Mouse (Mus musculus) CD4-positive helper T cell, adult 2 months (primary cell): ENCODE results near the gene Gm26566.
A peak's percentile ranks its signal among the peaks of the same experiment; 100 is the strongest.

ENCODE experiments used
- DNase-seq: peaks from one replicate; pipeline ENCODE4 v3.0.0-alpha.2; 2012; ENCODE audit warnings: low read depth, missing footprints, low spot score

Gm26566 gene

GRCm38 (mm10) chr4:88721791-88722721 lies at the start of gene Gm26566, which contains the start of gene Klhl9:
TSS of gene Gm26566 (plus strand) at chr4:88721805.
TSS of gene Klhl9 (minus strand) at chr4:88722465.
- DNase-seq: peak; percentile 86

- no peak for DNase-seq
These were observed 44.8 kb upstream of the Gm26566 start, which contains the start of gene Ifna16 for GRCm38 (mm10) chr4:88676824-88677223. TSS of gene Ifna16 (minus strand) at chr4:88676924.

DNA sequence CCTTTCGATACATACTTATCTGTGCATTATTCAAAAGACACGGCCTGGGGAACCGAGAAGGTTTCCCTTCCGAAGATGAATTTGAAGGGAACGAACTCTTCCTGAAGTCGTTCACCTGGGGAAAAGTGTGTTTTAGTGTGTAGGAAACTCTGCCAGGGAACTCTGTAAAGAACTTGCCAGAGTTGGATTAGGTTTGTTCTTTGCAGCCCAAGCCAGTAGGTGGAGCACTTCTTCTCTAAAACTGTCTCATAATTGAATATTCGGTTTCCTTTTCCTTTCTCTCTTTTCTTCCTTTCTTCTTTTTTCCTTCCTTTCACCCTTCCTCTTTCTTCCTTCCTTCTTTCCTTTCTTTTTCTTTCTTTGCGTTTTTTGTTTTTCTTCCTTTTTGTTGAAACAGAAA lies 41.2 kb upstream of the Gm26566 start:
- peak; percentile 38 for DNase-seq

DNA sequence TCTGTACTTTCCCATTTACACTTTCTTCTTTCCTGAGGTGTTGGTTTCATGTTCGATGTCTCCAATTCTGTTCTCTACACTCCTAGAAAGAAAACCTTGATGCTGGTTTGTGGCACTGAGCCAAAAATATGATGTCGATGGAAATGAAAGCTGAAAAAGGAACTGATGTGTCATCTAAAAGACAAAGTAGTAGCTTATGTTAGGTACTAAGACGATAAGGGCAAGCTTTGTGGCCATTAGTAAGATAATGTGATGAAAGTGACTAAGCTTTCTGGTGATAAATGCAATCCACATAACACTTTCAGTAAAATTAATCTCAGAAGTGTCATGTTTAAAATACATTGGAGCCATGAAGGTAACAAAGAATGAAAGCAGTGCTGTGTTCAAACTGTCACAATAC lies 40.3 kb upstream of the Gm26566 start:
- DNase-seq: no peak

DNA sequence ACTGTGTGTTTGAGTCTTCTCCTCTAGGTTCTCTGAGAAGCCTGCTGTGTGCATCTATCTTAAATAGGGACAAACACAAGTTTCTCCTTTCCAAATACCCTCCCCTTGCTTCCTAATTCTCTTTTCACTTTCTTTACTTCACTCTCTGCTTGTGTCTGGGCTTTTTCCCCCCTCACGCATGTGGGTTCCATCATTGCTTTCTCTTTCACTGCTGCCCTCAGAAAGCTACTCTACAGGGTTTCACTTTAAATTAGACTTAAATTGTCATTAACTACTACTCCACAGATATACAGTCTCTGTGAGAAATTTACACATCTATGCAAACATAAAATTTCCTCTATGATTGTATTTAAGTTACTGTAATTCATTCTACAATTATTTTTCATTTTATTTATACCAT lies 37.8 kb upstream of the Gm26566 start, which contains the start of gene Ifna2:
Ifna2 (minus strand) TSS at position 101 of the 400 bp plus-strand sequence.
- DNase-seq: no peak

- no peak for DNase-seq
These were observed 30.3 kb upstream of the Gm26566 start, which contains the start of gene Ifnab for GRCm38 (mm10) chr4:88691259-88691658. TSS of gene Ifnab (minus strand) at chr4:88691359.

DNA sequence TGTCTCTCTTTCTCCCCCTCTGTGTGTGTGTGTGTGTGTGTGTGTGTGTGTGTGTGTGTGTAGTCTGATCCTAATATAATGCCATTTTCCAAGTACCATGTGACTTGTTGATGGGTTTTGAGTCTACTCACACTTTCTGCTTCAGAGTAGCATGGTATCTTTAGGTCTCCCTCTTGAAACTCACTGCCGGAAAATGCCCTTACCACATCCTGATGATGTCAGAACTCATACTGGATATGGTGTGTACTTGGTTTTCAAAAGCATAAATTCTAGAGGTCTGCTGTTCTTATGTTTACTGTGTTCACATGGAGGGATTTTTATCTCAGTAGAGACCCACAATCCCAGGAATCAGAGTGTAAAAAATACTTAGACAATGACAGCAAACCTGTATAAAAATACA lies 29.1 kb upstream of the Gm26566 start:
- DNase-seq: peak; percentile 66

GRCm38 (mm10) chr4:88693392-88693791 lies 28.2 kb upstream of the Gm26566 start:
- peak; percentile 52 for DNase-seq

DNA sequence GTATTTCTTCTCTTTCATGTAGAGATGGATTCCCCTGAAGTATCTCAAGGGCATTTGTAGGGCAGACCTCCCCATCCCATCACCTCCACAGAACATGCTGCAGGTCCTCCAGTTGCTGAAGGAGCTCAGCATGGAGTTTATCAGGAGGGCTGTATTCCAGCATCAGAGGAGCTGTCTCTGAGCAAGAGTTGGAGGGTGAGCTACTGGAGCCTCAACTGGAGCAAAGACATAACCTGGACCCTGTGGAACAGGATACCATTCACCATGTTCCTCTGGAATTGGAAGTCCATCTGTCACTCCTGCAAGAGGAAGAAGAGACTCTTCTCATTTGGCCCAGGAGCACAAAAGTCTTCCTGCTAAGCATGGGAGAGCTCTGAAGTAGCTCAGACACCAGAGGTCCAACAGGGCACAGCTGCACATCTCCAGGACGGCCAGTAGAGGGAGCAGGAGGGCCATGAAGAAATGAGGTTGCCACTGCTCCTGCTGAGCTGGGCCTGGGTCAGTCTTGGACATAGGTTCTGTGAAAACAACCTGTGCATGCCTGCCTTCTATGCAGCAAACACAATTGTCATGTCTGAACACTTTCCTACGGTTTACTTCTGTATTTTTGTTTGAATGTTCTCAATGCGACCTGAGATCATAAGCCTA lies 25.2 kb upstream of the Gm26566 start:
- DNase-seq: peak; percentile 71

DNA sequence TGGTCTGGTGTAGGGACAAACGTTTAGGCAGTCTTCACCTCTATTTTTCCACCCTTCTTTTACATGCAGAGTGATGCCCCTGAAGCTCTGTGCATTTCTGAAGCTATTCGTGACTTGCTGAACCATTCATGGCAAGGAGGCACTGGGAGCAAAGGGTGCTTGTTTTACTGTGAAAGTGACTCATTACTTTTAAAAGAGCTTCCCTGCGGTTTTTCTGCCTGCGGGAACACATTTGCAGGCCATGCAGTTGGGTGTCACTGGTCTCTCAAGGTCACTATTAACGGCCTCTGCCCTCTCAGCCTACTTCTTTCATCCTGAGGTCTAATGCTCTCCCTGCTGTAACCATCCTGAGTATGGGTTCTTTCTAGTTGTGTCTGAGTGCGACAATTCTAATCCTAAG lies 24.5 kb upstream of the Gm26566 start:
- no peak for DNase-seq

DNA sequence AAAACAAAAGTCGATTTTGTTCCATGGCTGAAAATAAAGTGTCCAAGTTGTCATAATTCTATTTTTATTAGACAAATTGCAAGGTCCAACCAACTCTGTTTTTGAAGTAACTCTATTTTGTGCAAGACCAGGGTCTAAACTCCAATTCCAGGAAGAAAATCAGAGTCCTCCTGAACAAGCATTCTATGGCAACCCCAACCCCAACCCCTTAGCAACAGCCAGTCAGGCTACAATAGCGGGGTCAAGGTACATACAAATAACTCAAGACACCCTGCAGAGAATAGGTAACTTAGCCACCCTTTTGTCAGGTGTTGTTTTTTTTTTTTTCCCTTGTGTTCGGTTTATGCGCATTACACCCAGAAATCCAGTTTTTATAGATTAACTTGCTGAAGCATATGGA lies 23.9 kb upstream of the Gm26566 start:
- no peak for DNase-seq

- no peak for DNase-seq
These were observed 22.8 kb upstream of the Gm26566 start for GRCm38 (mm10) chr4:88698781-88699180.

DNA sequence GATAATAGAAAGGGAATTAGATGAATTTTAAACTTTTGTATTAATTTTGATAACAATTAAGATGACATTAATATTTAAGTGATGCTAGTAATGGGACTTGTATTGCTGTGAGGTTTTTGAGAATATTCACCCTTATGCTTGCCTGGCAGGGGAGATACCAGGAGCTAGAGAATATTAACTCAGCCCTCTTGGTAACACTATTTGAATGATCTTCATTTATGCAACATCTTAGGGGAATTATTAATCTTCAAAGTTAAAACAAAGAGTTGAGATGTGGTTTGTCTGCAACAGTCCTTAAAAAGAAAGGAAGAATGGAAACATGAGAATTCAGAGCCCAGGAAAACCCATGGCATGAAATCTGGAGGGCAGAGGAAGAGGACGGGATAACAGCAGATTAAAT lies 22.3 kb upstream of the Gm26566 start:
- DNase-seq: no peak

- DNase-seq: no peak
These were observed 15.7 kb upstream of the Gm26566 start for GRCm38 (mm10) chr4:88705924-88706323.

DNA sequence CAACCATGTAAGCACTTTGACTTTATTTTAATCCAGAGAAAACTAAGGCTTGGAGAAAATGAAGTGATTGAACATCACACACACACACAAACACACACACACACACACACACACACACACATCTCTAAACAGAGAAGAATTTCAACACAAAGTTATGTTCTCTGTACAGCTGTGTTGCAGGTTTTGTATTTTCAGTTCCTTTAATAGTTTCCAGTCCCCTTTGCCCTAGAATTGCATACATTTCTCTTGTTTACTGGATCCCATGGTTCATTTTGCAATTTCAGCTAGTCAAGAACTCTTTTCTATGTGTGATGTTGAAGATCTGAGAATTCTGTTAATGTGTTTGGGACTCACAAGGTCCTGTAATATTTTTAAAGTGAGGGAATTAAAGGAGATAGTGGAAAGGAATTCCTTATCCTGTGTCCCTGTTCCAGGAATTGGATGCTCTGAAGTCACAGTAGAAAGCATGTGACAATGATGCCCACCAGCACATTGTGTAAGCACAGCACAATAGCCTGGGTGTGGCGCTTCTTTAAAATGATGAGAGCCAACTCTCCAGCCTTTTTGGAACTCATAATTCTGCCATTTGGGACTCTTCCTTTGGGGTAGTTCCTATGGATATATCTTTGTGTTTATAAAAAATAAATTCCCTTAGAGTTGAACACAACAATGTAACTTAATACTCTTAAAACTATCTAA lies 14.3 kb upstream of the Gm26566 start:
- DNase-seq: no peak

DNA sequence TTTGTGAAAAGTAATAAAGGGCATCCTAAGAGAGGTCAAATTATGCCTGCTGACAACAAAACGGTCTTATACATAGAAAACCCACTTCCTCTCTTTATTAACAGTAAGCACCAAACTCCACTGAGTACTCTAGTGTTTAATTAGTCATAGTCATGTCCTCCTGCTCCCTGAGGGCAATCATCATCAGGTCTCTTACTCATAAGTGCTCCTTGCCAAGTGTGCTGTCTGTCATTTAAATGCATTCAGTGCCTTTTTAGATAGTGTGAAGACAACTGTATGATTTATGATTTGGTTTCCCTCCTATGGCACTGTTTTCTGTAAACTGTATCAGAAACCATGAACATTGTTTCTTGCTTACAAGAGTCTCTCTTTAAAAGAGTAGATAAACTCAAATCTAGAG lies 7.3 kb upstream of the Gm26566 start:
- no peak for DNase-seq

DNA sequence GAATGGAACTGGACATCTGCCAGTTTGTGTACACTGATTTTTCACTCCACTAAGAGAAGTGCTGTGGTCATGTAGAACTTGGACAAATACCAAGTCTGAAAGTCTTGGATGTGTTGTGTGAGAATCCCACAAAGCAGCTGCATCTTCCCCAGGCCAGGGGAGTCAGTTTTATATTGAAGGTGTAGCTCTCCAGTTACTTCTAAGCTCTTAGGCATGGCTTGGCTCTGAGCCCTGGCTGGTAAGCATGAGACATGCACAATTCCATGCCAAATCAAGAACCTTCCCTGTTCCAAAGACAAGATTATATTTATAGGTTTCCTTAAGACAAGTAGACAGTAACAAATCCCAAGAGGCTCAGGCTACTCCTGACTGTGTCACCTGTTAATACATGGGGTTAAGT lies 6.5 kb upstream of the Gm26566 start:
- no peak for DNase-seq

DNA sequence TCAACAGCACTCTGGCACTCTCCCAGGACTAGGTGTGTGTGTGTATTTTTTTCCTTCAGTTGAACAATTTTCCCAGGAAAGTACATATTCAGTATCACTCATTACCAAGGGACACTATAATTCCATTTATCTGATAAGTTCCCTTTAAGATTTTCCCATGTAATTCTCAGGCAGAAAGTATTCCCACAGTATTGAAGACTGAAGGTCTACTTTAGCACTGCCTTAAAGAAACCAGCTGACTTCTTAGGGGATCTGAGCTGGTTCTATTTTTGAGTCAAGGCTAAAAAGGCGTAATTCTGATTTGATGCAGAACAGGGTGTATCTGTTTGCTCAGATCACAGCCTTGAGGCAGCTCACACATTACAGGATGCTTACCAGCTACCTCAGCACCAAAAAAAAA lies 2.9 kb upstream of the Gm26566 start:
- DNase-seq: no peak

DNA sequence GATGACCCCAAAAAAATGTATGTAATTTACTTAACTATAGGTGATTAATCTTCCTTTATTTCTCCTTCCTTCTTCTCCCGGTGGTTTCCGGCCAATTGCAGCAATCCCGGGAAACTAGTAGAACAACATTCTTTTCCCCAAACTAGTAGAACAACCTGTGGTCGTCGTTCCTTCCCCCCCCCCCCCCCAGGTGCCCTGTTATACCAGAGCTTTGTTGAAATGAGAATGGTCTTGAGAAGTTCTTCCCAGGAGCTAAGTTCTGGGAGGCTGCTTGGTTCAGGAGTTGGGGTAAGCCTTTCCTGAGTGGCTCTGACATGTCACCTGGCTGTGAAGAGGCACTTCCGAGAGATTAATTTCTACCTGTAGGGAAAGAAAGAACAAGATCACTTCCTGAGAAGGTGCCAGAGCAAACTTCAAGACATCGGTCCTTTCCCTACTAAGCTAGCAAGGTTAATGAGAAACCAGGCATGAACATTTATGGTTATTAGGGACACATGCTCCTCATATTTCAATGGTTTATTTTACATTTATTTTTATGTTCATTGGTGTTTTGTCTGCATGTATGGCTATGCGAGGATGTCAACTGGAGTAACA lies 2.0 kb downstream of the Gm26566 start:
- no peak for DNase-seq

DNA sequence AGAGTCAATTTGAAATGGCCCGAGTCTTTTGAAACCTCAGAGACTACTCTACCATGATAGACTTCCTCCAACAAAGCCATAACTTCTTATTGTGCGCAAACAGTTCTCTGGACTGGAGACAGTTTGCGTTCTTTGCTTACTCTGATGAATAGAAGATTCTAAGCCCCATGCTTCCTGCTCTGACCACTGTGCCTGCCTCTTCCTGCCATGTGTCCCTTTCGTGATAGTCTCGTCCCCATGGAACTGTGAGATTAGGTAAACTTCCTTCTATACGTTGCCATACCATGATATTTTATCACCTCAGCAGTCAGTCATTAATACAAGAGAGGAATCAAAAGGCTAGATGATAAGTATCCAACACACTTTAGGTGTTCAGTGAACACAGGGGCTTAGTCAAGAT lies 5.1 kb downstream of the Gm26566 start:
- no peak for DNase-seq

DNA sequence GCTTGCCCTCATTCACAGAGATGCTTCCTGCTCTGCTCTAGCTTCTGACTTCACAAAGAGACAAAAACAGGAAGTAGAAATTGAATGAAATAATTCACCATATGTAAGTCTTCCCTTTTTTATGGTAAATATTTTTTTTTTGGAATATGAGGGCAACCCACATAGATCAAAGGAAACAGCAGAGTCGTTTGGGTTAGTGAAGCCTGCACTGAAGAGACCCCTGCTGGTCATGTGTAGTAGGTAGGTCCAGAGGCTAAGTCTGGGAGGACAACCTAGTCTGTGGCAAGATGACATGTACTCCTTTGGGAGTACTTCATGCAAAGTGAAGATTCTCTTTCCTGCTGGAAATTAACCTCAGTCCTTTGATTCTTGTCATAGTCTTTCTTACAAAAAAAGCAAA lies 5.7 kb downstream of the Gm26566 start:
- peak; percentile 60 for DNase-seq

DNA sequence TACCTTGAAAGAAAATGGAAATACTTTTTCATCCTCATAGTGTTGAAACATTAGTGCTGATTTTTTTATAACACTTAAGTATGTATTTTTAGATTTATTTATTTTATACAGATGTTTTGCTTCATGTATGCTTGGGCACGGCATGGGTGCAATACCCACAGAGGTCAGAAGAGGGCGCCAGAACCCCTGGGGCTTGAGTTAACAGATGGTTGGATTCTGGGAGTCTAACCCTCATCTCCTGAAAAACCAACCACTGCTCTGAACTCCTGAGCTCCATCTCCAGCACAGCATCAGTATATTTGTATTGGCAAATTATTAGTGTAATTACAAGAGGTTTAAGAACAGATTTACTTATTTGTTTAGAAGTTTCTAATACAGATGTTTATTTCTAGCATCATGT lies 16.9 kb downstream of the Gm26566 start:
- DNase-seq: peak; percentile 80
